Mouse (Mus musculus) forebrain, embryonic 13.5 days (tissue): ENCODE results near the gene Cbx7. TPM values are rescaled to one million over a fixed set of nuclear protein-coding genes. Genes with fewer than 3 reads are reported as not detected.

Source experiments
- ATAC-seq: fragments of 200-750 bp; cut with Nextera tagmentation; 2 replicates; pipeline ENCODE4 v1.8.0; 2017
- H3K27ac ChIP-seq: fragments of 300-500 bp; sonication (generic); 2 replicates; pipeline ENCODE4 v1.5.1; 2015; ENCODE audit warnings: inconsistent platforms, mild to moderate bottlenecking, moderate library complexity
- H3K27me3 ChIP-seq: fragments of 300-500 bp; sonication (generic); 2 replicates; pipeline ENCODE4 v1.6.1; 2015; ENCODE audit warnings: mild to moderate bottlenecking, inconsistent platforms
- H3K36me3 ChIP-seq: fragments of 300-500 bp; sonication (generic); 2 replicates; pipeline ENCODE4 v1.6.1; 2015; ENCODE audit warnings: mild to moderate bottlenecking, inconsistent platforms; ENCODE audit not compliant: poor library complexity, severe bottlenecking
- H3K4me1 ChIP-seq: fragments of 300-500 bp; sonication (generic); 2 replicates; pipeline ENCODE4 v1.6.1; 2015; ENCODE audit warnings: inconsistent platforms
- H3K4me2 ChIP-seq: fragments of 300-500 bp; sonication (generic); 2 replicates; pipeline ENCODE4 v1.6.1; 2015; ENCODE audit warnings: inconsistent platforms, mild to moderate bottlenecking, moderate library complexity
- H3K4me3 ChIP-seq: fragments of 300-500 bp; sonication (generic); 2 replicates; pipeline ENCODE4 v1.5.1; 2015; ENCODE audit warnings: mild to moderate bottlenecking, inconsistent platforms
- H3K9ac ChIP-seq: fragments of 300-500 bp; sonication (generic); 2 replicates; pipeline ENCODE4 v1.6.1; 2015; ENCODE audit warnings: mild to moderate bottlenecking, inconsistent platforms
- H3K9me3 ChIP-seq: fragments of 300-500 bp; sonication (generic); replicated peaks from 2 replicates; pipeline ENCODE4 v1.6.1; 2016; ENCODE audit warnings: inconsistent platforms
- WGBS: fragments of 180-500 bp; shearing (Covaris S2); methylation state at CpG from one replicate; pipeline ENCODE4 v1.1.7; 2015; 5-methylcytosine and 5-hydroxymethylcytosine counted together
- polyA plus RNA-seq: library from polyadenylated mRNA; unstranded; fragments of >200 nt; fragmentation: Nextera tagmentation; extraction: Ambion mirVana; gene quantifications from 2 replicates; pipeline ENCODE4 v1.2.1, GENCODE M21; 2015

Gene Cbx7
- polyA plus RNA-seq, 1 experiment from 2014 or later: 2.5 TPM

- ATAC-seq: no peak
- H3K27ac ChIP-seq: no peak overlapping the region
- WGBS: 93% methylated on average over 11 of the region's 11 CpGs
- H3K36me3 ChIP-seq: no peaks in the 10 kb centered on the region
- H3K27me3 ChIP-seq: no peaks in the 10 kb centered on the region
- no peaks in the 10 kb centered on the region for H3K4me1 ChIP-seq
- H3K9me3 ChIP-seq: no peaks in the 10 kb centered on the region
- no peak overlapping the region for H3K4me2 ChIP-seq
- no peak overlapping the region for H3K4me3 ChIP-seq
- H3K9ac ChIP-seq: no peak overlapping the region
These were observed 25.9 kb upstream of the Cbx7 start for GRCm38 (mm10) chr15:79996781-79997180.

GRCm38 (mm10) chr15:79995552-79995951, 24.6 kb upstream of the Cbx7 start:
- Histone ChIP-seq H3K9ac (no peak overlapping the region), H3K4me3 (no peak overlapping the region)

GRCm38 (mm10) chr15:79994566-79994965, 23.6 kb upstream of the Cbx7 start:
- Histone ChIP-seq H3K36me3 (no peaks in the 10 kb centered on the region), H3K4me1 (no peaks in the 10 kb centered on the region)

More at GRCm38 (mm10) chr15:79995552-79995951, 24.6 kb upstream of the Cbx7 start:
- Histone ChIP-seq H3K36me3 (no peaks in the 10 kb centered on the region), H3K27me3 (no peaks in the 10 kb centered on the region), H3K27ac (no peak overlapping the region), H3K4me2 (no peak overlapping the region), H3K9me3 (no peaks in the 10 kb centered on the region), H3K4me1 (no peaks in the 10 kb centered on the region)
- 88% methylated on average over 7 of the region's 7 CpGs for WGBS
- no peak for ATAC-seq

GRCm38 (mm10) chr15:79986182-79986581, 15.3 kb upstream of the Cbx7 start:
- H3K36me3 ChIP-seq: no peaks in the 10 kb centered on the region
- no peaks in the 10 kb centered on the region for H3K9me3 ChIP-seq
- WGBS: 75% methylated on average over 8 of the region's 8 CpGs
- no peak overlapping the region for H3K27ac ChIP-seq
- no peaks in the 10 kb centered on the region for H3K27me3 ChIP-seq
- no peak overlapping the region for H3K4me2 ChIP-seq
- ATAC-seq: no peak
- no peak overlapping the region for H3K4me3 ChIP-seq
- no peak overlapping the region for H3K9ac ChIP-seq
- no peaks in the 10 kb centered on the region for H3K4me1 ChIP-seq

More at GRCm38 (mm10) chr15:79994566-79994965, 23.6 kb upstream of the Cbx7 start:
- H3K4me3 ChIP-seq: no peak overlapping the region
- H3K9ac ChIP-seq: no peak overlapping the region
- ATAC-seq: no peak
- WGBS: 79% methylated on average over 4 of the region's 4 CpGs
- no peaks in the 10 kb centered on the region for H3K27me3 ChIP-seq
- no peak overlapping the region for H3K4me2 ChIP-seq
- H3K9me3 ChIP-seq: no peaks in the 10 kb centered on the region
- no peak overlapping the region for H3K27ac ChIP-seq

GRCm38 (mm10) chr15:79985471-79985870, 14.6 kb upstream of the Cbx7 start:
- H3K9me3 ChIP-seq: no peaks in the 10 kb centered on the region
- 59% methylated on average over 11 of the region's 11 CpGs for WGBS
- no peaks in the 10 kb centered on the region for H3K36me3 ChIP-seq
- H3K9ac ChIP-seq: no peak overlapping the region
- no peak overlapping the region for H3K27ac ChIP-seq
- H3K4me1 ChIP-seq: no peaks in the 10 kb centered on the region
- no peak overlapping the region for H3K4me2 ChIP-seq
- ATAC-seq: no peak
- H3K4me3 ChIP-seq: no peak overlapping the region
- no peaks in the 10 kb centered on the region for H3K27me3 ChIP-seq

- Histone ChIP-seq H3K9ac (no peak overlapping the region), H3K4me2 (no peak overlapping the region), H3K27me3 (no peaks in the 10 kb centered on the region), H3K4me3 (no peak overlapping the region), H3K9me3 (no peaks in the 10 kb centered on the region), H3K27ac (no peak overlapping the region), H3K36me3 (no peaks in the 10 kb centered on the region), H3K4me1 (no peaks in the 10 kb centered on the region)
- ATAC-seq: no peak
- WGBS: 72% methylated on average over 7 of the region's 7 CpGs
These were observed 13.2 kb upstream of the Cbx7 start for GRCm38 (mm10) chr15:79984152-79984551.

- Histone ChIP-seq H3K4me3 (no peak overlapping the region), H3K27me3 (no peaks in the 10 kb centered on the region), H3K27ac (no peak overlapping the region), H3K9ac (no peak overlapping the region), H3K9me3 (no peaks in the 10 kb centered on the region), H3K4me2 (no peak overlapping the region), H3K4me1 (no peaks in the 10 kb centered on the region), H3K36me3 (no peaks in the 10 kb centered on the region)
- 87% methylated on average over 11 of the region's 11 CpGs for WGBS
- no peak for ATAC-seq
These were observed 9.8 kb upstream of the Cbx7 start for GRCm38 (mm10) chr15:79980716-79981115.

GRCm38 (mm10) chr15:79972186-79972585, 1.3 kb upstream of the Cbx7 start:
- Histone ChIP-seq H3K4me1 (no peaks in the 10 kb centered on the region), H3K4me3 (no peak overlapping the region), H3K27ac (no peak overlapping the region), H3K9ac (no peak overlapping the region), H3K4me2 (no peak overlapping the region), H3K27me3 (no peaks in the 10 kb centered on the region), H3K9me3 (no peaks in the 10 kb centered on the region), H3K36me3 (no peaks in the 10 kb centered on the region)
- ATAC-seq: no peak
- 97% methylated on average over 11 of the region's 11 CpGs for WGBS

GRCm38 (mm10) chr15:79970491-79970890, 428 bp downstream of the Cbx7 start:
- Histone ChIP-seq H3K9me3 (no peaks in the 10 kb centered on the region), H3K36me3 (no peaks in the 10 kb centered on the region), H3K4me1 (no peaks in the 10 kb centered on the region), H3K27ac (no peak overlapping the region), H3K4me2 (no peak overlapping the region), H3K27me3 (no peaks in the 10 kb centered on the region), H3K9ac (no peak overlapping the region), H3K4me3 (no peak overlapping the region)
- ATAC-seq: no peak
- 96% methylated on average over 18 of the region's 18 CpGs for WGBS

- WGBS: 86% methylated on average over 6 of the region's 6 CpGs
- no peaks in the 10 kb centered on the region for H3K36me3 ChIP-seq
- H3K4me2 ChIP-seq: no peak overlapping the region
- no peak overlapping the region for H3K27ac ChIP-seq
- ATAC-seq: no peak
- H3K27me3 ChIP-seq: no peaks in the 10 kb centered on the region
- no peak overlapping the region for H3K9ac ChIP-seq
- H3K4me1 ChIP-seq: no peaks in the 10 kb centered on the region
- no peaks in the 10 kb centered on the region for H3K9me3 ChIP-seq
- no peak overlapping the region for H3K4me3 ChIP-seq
These were observed 3.6 kb downstream of the Cbx7 start for GRCm38 (mm10) chr15:79967346-79967745.

GRCm38 (mm10) chr15:79964376-79964775, 6.5 kb downstream of the Cbx7 start:
- no peaks in the 10 kb centered on the region for H3K27me3 ChIP-seq
- H3K4me3 ChIP-seq: no peak overlapping the region
- no peak overlapping the region for H3K4me2 ChIP-seq
- no peak overlapping the region for H3K27ac ChIP-seq
- WGBS: 95% methylated on average over 7 of the region's 7 CpGs
- H3K36me3 ChIP-seq: no peaks in the 10 kb centered on the region
- no peaks in the 10 kb centered on the region for H3K9me3 ChIP-seq
- no peak for ATAC-seq
- no peak overlapping the region for H3K9ac ChIP-seq
- no peaks in the 10 kb centered on the region for H3K4me1 ChIP-seq

GRCm38 (mm10) chr15:79962661-79963060, 8.3 kb downstream of the Cbx7 start:
- Histone ChIP-seq H3K4me1 (no peaks in the 10 kb centered on the region), H3K27ac (no peak overlapping the region), H3K36me3 (no peaks in the 10 kb centered on the region), H3K27me3 (no peaks in the 10 kb centered on the region), H3K4me3 (no peak overlapping the region), H3K9me3 (no peaks in the 10 kb centered on the region), H3K4me2 (no peak overlapping the region), H3K9ac (no peak overlapping the region)
- ATAC-seq: no peak
- 62% methylated on average over 18 of the region's 18 CpGs for WGBS

- WGBS: 67% methylated on average over 9 of the region's 9 CpGs
- Histone ChIP-seq H3K27ac (no peak overlapping the region), H3K4me2 (no peak overlapping the region), H3K36me3 (no peaks in the 10 kb centered on the region), H3K27me3 (no peaks in the 10 kb centered on the region), H3K4me3 (no peak overlapping the region), H3K9me3 (no peaks in the 10 kb centered on the region), H3K4me1 (no peaks in the 10 kb centered on the region), H3K9ac (no peak overlapping the region)
- ATAC-seq: no peak
These were observed 9.5 kb downstream of the Cbx7 start for GRCm38 (mm10) chr15:79961366-79961921.
